Mouse (Mus musculus) adrenal gland, adult 18-20 months (tissue): ENCODE results near the gene Gm21885. TPM values are rescaled to one million over a fixed set of nuclear protein-coding genes. Genes with fewer than 3 reads are reported as not detected.
A peak's percentile ranks its signal among the peaks of the same experiment; 100 is the strongest.
"Not testable (repeated sequence)": the region's sequence is repeated elsewhere in the genome, so short reads cannot be mapped to it uniquely, and the experiment has no call there.

Experiments used
- DNase-seq, 2 experiments: peaks; one replicate each; pipeline ENCODE4 v3.0.0; 2021 to 2022; ENCODE audit warnings: low spot score in 2 of 2
- total RNA-seq, 2 experiments: library from RNA; stranded (reverse); gene quantifications; 1 replicate in 1 of 2; 2 replicates in 1 of 2; pipeline ENCODE4 v1.2.3; 2021

The Gm21885 gene
- total RNA-seq, 2 experiments from 2014 or later, result not detected

- DNase-seq, result not testable (repeated sequence)
These were observed 15.5 kb upstream of the Gm21885 start for GRCm38 (mm10) chr11:94266155-94266554.

- no peak for DNase-seq
These were observed 12.9 kb upstream of the Gm21885 start for GRCm38 (mm10) chr11:94268761-94269160.

GRCm38 (mm10) chr11:94269906-94270305, 11.8 kb upstream of the Gm21885 start:
- DNase-seq, result no peak

- DNase-seq, result no peak
These were observed 10.7 kb upstream of the Gm21885 start for GRCm38 (mm10) chr11:94271015-94271414.

- DNase-seq, result no peak
These were observed 8.4 kb upstream of the Gm21885 start for GRCm38 (mm10) chr11:94272960-94273927.

GRCm38 (mm10) chr11:94274206-94274867, 7.3 kb upstream of the Gm21885 start:
- DNase-seq, result no peak

- no peak for DNase-seq
These were observed 6.4 kb upstream of the Gm21885 start for GRCm38 (mm10) chr11:94275226-94275625.

- DNase-seq, result no peak
These were observed 6.0 kb upstream of the Gm21885 start for GRCm38 (mm10) chr11:94275686-94276085.

- DNase-seq, result peak; percentile 82 to 87
These were observed 4.8 kb upstream of the Gm21885 start for GRCm38 (mm10) chr11:94276869-94277337.

GRCm38 (mm10) chr11:94282291-94282690, 618 bp downstream of the Gm21885 start:
- DNase-seq, result no peak

- no peak for DNase-seq
These were observed 1.9 kb downstream of the Gm21885 start for GRCm38 (mm10) chr11:94283536-94284099.

- DNase-seq, result no peak
These were observed 4.4 kb downstream of the Gm21885 start for GRCm38 (mm10) chr11:94285886-94286574.

- DNase-seq, result no peak
These were observed 5.4 kb downstream of the Gm21885 start for GRCm38 (mm10) chr11:94287105-94287504.

GRCm38 (mm10) chr11:94290062-94290740, 8.5 kb downstream of the Gm21885 start:
- no peak for DNase-seq

GRCm38 (mm10) chr11:94294996-94295845, 13.5 kb downstream of the Gm21885 start:
- DNase-seq, result no peak

- DNase-seq, result no peak
These were observed 31.1 kb downstream of the Gm21885 start for GRCm38 (mm10) chr11:94312733-94313132.

GRCm38 (mm10) chr11:94314098-94314652, 32.5 kb downstream of the Gm21885 start:
- no peak for DNase-seq

GRCm38 (mm10) chr11:94315308-94315707, 33.6 kb downstream of the Gm21885 start:
- no peak for DNase-seq

- DNase-seq, result no peak
These were observed 34.9 kb downstream of the Gm21885 start for GRCm38 (mm10) chr11:94316528-94316927.
